Mouse (Mus musculus): ENCODE results near the gene Prim2.

Prim2 gene

GRCm38 (mm10) chr1:33604087-33604699 lies 65.4 kb downstream of the Prim2 start:
- DNase-seq (ENCODE audit: low spot score in 2 of 2): no peak

- no peak for DNase-seq (ENCODE audit: low spot score in 2 of 2)
Observed at GRCm38 (mm10) chr1:33599698-33600097, 69.9 kb downstream of the Prim2 start.

- DNase-seq (ENCODE audit: low spot score in 2 of 2): no peak
Observed at GRCm38 (mm10) chr1:33599019-33599667, 70.5 kb downstream of the Prim2 start.

- DNase-seq (ENCODE audit: low spot score in 2 of 2): no peak
Observed at GRCm38 (mm10) chr1:33597043-33597442, 72.6 kb downstream of the Prim2 start.

- no peak for DNase-seq (ENCODE audit: low spot score in 2 of 2)
Observed at GRCm38 (mm10) chr1:33595936-33596335, 73.7 kb downstream of the Prim2 start.

GRCm38 (mm10) chr1:33594966-33595365 lies 74.6 kb downstream of the Prim2 start:
- DNase-seq (ENCODE audit: low spot score in 2 of 2): no peak

- no peak for DNase-seq (ENCODE audit: low spot score in 2 of 2)
Observed at GRCm38 (mm10) chr1:33593718-33594388, 75.7 kb downstream of the Prim2 start.

GRCm38 (mm10) chr1:33591997-33592608 lies 77.5 kb downstream of the Prim2 start:
- no peak for DNase-seq (ENCODE audit: low spot score in 2 of 2)

- no peak for DNase-seq (ENCODE audit: low spot score in 2 of 2)
Observed at GRCm38 (mm10) chr1:33590556-33591411, 78.8 kb downstream of the Prim2 start.

GRCm38 (mm10) chr1:33589531-33589930 lies 80.1 kb downstream of the Prim2 start:
- DNase-seq (ENCODE audit: low spot score in 2 of 2): no peak

GRCm38 (mm10) chr1:33588557-33588956 lies 81.0 kb downstream of the Prim2 start:
- DNase-seq (ENCODE audit: low spot score in 2 of 2): no peak

- no peak for DNase-seq (ENCODE audit: low spot score in 2 of 2)
Observed at GRCm38 (mm10) chr1:33584590-33584978, 85.0 kb downstream of the Prim2 start.

GRCm38 (mm10) chr1:33583817-33584589 lies 85.6 kb downstream of the Prim2 start:
- no peak for DNase-seq (ENCODE audit: low spot score in 2 of 2)

GRCm38 (mm10) chr1:33578593-33578992 lies 91.0 kb downstream of the Prim2 start:
- DNase-seq (ENCODE audit: low spot score in 2 of 2): no peak

GRCm38 (mm10) chr1:33574459-33574858 lies 95.1 kb downstream of the Prim2 start:
- no peak for DNase-seq (ENCODE audit: low spot score in 2 of 2)

GRCm38 (mm10) chr1:33565764-33566401 lies 103.7 kb downstream of the Prim2 start:
- DNase-seq (ENCODE audit: low spot score in 2 of 2): no peak

- DNase-seq (ENCODE audit: low spot score in 2 of 2): no peak
Observed at GRCm38 (mm10) chr1:33564032-33564431, 105.6 kb downstream of the Prim2 start.

GRCm38 (mm10) chr1:33563611-33564010 lies 106.0 kb downstream of the Prim2 start:
- no peak for DNase-seq (ENCODE audit: low spot score in 2 of 2)

GRCm38 (mm10) chr1:33556638-33557037 lies 113.0 kb downstream of the Prim2 start:
- no peak for DNase-seq (ENCODE audit: low spot score in 2 of 2)

- no peak for DNase-seq (ENCODE audit: low spot score in 2 of 2)
Observed at GRCm38 (mm10) chr1:33555626-33556025, 114.0 kb downstream of the Prim2 start.

All from right cerebral cortex, postnatal 36 days (tissue).